Mouse (Mus musculus): ENCODE measurements around the gene Rnf111. TPM values are rescaled to one million over a fixed set of nuclear protein-coding genes. Genes with fewer than 3 reads are reported as not detected.
"Not testable (repeated sequence)": the region's sequence is repeated elsewhere in the genome, so short reads cannot be mapped to it uniquely, and the experiment has no call there.

Rnf111 gene
- polyA plus RNA-seq, 1 experiment from 2014 or later = 32.9 TPM

DNA sequence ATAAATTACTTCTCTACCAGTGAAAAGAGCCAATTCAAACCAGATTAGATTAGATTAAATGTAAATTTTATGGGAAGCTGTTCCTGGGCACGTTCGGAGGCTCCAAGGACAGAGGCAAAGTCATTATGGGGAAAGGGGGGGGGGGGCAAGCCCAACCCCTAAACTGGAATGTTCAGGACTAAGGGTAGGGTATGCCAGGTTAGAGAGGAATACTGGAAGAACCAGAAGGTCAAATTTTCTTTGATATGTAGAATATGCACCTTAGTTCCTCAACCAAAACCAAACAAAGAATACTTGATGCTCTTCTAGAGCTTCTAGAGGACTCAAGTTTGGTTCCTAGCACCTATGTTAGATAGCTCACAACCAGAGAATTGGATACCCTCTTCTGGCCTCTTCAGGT lies 16.1 kb downstream of the Rnf111 start:
- 92% methylated on average over 2 of the region's 2 CpGs for WGBS
- Histone ChIP-seq H3K27me3 (ENCODE audit: control insufficient read depth, insufficient read depth, low read length) (no peaks in the 10 kb centered on the region), H3K9ac (replicated peaks; ENCODE audit: low read length) (no peak overlapping the region), H3K36me3 (replicated peaks; ENCODE audit: control insufficient read depth, insufficient read depth, low read depth, low read length) (no peaks in the 10 kb centered on the region), H3K27ac (replicated peaks; ENCODE audit: low read depth, low read length) (no peak overlapping the region), H3K4me1 (ENCODE audit: control insufficient read depth, insufficient read depth, low read length) (no peaks in the 10 kb centered on the region), H3K4me2 (ENCODE audit: low read depth, low read length) (no peak overlapping the region), H3K4me3 (ENCODE audit: low read depth, low read length) (no peak overlapping the region), H3K9me3 (replicated peaks; ENCODE audit: control insufficient read depth, low read length) (no peaks in the 10 kb centered on the region)
- DNase-seq (ENCODE audit: low spot score) = no peak
- ATAC-seq (replicated peaks; ENCODE audit: insufficient number of reproducible peaks, low FRiP score, low TSS enrichment, low read depth) = no peak

DNA sequence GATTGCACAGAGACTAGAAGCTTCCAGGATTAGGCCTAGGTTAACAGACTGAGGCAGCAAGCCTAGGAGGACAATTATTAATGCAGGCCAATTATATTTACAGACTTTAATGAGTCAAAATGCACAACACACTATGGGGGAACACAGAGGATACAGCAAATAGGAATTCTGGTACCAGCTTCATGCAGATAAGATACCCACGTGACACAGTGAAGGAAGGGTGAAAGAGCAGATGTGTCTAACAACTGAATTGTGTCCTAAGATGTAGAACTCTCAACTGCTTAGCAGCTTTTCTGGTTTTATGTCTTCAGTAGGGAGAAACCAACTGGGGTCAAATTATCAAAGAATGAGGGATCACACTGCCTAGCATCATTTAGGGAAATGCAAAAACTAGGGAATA lies 17.7 kb downstream of the Rnf111 start:
- Histone ChIP-seq H3K36me3 (replicated peaks; ENCODE audit: control insufficient read depth, insufficient read depth, low read depth, low read length) (no peaks in the 10 kb centered on the region), H3K27me3 (ENCODE audit: control insufficient read depth, insufficient read depth, low read length) (no peaks in the 10 kb centered on the region), H3K4me2 (ENCODE audit: low read depth, low read length) (no peak overlapping the region), H3K4me1 (ENCODE audit: control insufficient read depth, insufficient read depth, low read length) (no peaks in the 10 kb centered on the region), H3K9me3 (replicated peaks; ENCODE audit: control insufficient read depth, low read length) (no peaks in the 10 kb centered on the region), H3K27ac (replicated peaks; ENCODE audit: low read depth, low read length) (no peak overlapping the region), H3K4me3 (ENCODE audit: low read depth, low read length) (no peak overlapping the region), H3K9ac (replicated peaks; ENCODE audit: low read length) (no peak overlapping the region)
- WGBS = 88% methylated on average over 1 of the region's 1 CpGs
- ATAC-seq (replicated peaks; ENCODE audit: insufficient number of reproducible peaks, low FRiP score, low TSS enrichment, low read depth) = no peak
- DNase-seq (ENCODE audit: low spot score) = no peak

DNA sequence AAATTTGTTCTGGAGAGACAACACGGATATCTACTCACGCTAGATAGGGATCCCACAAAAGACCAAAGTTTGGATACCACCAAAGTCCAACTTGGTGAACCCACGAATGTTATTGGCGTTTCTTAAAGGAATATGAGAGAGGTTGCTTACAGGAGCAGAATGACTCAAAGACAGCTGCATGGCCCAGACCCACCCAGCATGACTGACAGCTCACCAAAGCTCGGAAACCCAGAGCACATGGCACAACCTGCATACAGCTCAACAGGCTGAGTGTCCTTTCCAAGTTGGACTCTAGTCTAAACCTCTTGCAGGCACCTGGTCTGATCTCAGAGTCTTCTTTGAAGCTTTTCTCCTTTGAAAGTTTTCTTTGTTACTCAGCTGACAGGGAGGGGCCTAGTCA lies 20.0 kb downstream of the Rnf111 start:
- no peak for ATAC-seq (replicated peaks; ENCODE audit: insufficient number of reproducible peaks, low FRiP score, low TSS enrichment, low read depth)
- Histone ChIP-seq H3K27ac (replicated peaks; ENCODE audit: low read depth, low read length) (no peak overlapping the region), H3K9ac (replicated peaks; ENCODE audit: low read length) (no peak overlapping the region), H3K4me2 (ENCODE audit: low read depth, low read length) (no peak overlapping the region), H3K36me3 (replicated peaks; ENCODE audit: control insufficient read depth, insufficient read depth, low read depth, low read length) (no peaks in the 10 kb centered on the region), H3K27me3 (ENCODE audit: control insufficient read depth, insufficient read depth, low read length) (no peaks in the 10 kb centered on the region), H3K4me1 (ENCODE audit: control insufficient read depth, insufficient read depth, low read length) (no peaks in the 10 kb centered on the region), H3K4me3 (ENCODE audit: low read depth, low read length) (no peak overlapping the region), H3K9me3 (replicated peaks; ENCODE audit: control insufficient read depth, low read length) (no peaks in the 10 kb centered on the region)
- DNase-seq (ENCODE audit: low spot score) = no peak
- WGBS = 92% methylated on average over 5 of the region's 5 CpGs

DNA sequence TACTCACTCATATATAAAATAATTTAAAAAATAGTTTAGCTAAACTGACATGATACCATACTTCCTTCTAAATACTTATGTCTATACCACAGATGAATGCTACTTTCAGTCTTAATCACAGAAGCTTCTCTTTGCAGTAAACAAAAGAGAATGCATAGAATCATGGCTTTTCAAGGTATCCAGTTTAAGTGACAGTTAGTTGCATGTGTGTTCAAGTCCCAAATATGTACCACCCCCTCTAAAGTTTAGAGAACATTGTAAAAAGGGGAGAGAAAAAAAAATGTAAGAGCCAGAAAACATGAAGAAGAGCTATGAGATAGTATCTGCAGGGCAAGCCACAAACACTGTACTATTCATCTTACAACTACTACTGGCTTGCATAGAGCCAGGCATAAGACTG lies 21.7 kb downstream of the Rnf111 start:
- Histone ChIP-seq H3K36me3 (replicated peaks; ENCODE audit: control insufficient read depth, insufficient read depth, low read depth, low read length) (no peaks in the 10 kb centered on the region), H3K9me3 (replicated peaks; ENCODE audit: control insufficient read depth, low read length) (no peaks in the 10 kb centered on the region), H3K9ac (replicated peaks; ENCODE audit: low read length) (no peak overlapping the region), H3K27ac (replicated peaks; ENCODE audit: low read depth, low read length) (no peak overlapping the region), H3K4me2 (ENCODE audit: low read depth, low read length) (no peak overlapping the region), H3K4me3 (ENCODE audit: low read depth, low read length) (no peak overlapping the region), H3K27me3 (ENCODE audit: control insufficient read depth, insufficient read depth, low read length) (no peaks in the 10 kb centered on the region), H3K4me1 (ENCODE audit: control insufficient read depth, insufficient read depth, low read length) (no peaks in the 10 kb centered on the region)
- DNase-seq (ENCODE audit: low spot score) (no peak), ATAC-seq (replicated peaks; ENCODE audit: insufficient number of reproducible peaks, low FRiP score, low TSS enrichment, low read depth) (no peak)

DNA sequence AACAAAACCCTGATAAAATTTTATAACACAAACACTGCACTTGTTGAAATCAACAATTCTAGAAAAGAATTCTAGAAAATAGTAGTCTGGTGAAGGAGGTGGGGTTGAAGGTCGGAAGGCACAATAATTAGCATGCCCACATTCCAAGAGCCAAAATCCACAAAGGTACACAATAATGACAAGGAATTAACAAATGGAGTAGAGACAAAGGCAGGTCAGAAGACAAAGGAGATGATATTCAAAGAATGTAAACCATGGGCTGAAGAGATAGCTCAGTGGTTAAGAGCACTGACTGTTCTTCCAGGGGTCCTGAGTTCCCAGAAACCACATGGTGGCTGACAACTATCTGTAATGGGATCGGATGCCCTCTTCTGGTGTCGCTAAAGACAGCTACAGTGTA lies 26.3 kb downstream of the Rnf111 start:
- Histone ChIP-seq H3K27me3 (ENCODE audit: control insufficient read depth, insufficient read depth, low read length) (no peaks in the 10 kb centered on the region), H3K9ac (replicated peaks; ENCODE audit: low read length) (no peak overlapping the region), H3K4me3 (ENCODE audit: low read depth, low read length) (no peak overlapping the region), H3K4me1 (ENCODE audit: control insufficient read depth, insufficient read depth, low read length) (no peaks in the 10 kb centered on the region), H3K9me3 (replicated peaks; ENCODE audit: control insufficient read depth, low read length) (no peaks in the 10 kb centered on the region), H3K36me3 (replicated peaks; ENCODE audit: control insufficient read depth, insufficient read depth, low read depth, low read length) (peaks cover 8% of the 10 kb centered on the region; the same call in 1 of the 2 replicates), H3K27ac (replicated peaks; ENCODE audit: low read depth, low read length) (no peak overlapping the region), H3K4me2 (ENCODE audit: low read depth, low read length) (no peak overlapping the region)
- WGBS = 82% methylated on average over 3 of the region's 3 CpGs
- no peak for ATAC-seq (replicated peaks; ENCODE audit: insufficient number of reproducible peaks, low FRiP score, low TSS enrichment, low read depth)
- DNase-seq (ENCODE audit: low spot score) = no peak

DNA sequence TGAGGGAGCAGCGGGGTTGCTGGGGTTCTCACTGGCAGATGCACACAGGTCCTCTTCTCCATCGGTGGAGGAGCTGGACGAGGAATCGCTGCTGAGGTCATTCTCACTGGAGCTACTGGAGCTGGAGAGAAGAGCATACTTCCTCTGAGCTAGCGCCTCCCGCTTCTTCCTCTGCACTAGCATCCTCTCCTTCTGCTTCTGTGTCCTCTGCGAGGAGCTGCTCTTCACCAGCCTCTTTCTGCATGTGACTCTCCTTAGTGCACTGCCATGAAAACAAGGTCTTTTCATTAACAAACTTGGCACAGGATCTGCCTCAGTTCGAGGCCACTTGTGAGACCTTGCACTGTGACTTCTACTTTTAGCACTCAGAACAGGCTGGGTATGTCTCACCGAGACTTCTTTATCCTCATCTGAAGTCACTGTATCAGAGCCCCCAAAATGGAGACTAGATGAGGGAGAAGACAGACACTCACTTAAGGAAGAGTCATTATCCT lies 27.7 kb downstream of the Rnf111 start:
- Histone ChIP-seq H3K9ac (replicated peaks; ENCODE audit: low read length) (no peak overlapping the region), H3K27me3 (ENCODE audit: control insufficient read depth, insufficient read depth, low read length) (no peaks in the 10 kb centered on the region), H3K4me1 (ENCODE audit: control insufficient read depth, insufficient read depth, low read length) (no peaks in the 10 kb centered on the region), H3K4me2 (ENCODE audit: low read depth, low read length) (no peak overlapping the region), H3K9me3 (replicated peaks; ENCODE audit: control insufficient read depth, low read length) (no peaks in the 10 kb centered on the region), H3K4me3 (ENCODE audit: low read depth, low read length) (no peak overlapping the region), H3K27ac (replicated peaks; ENCODE audit: low read depth, low read length) (no peak overlapping the region), H3K36me3 (replicated peaks; ENCODE audit: control insufficient read depth, insufficient read depth, low read depth, low read length) (peaks cover 8% of the 10 kb centered on the region; the same call in 1 of the 2 replicates)
- WGBS = 92% methylated on average over 9 of the region's 9 CpGs
- ATAC-seq (replicated peaks; ENCODE audit: insufficient number of reproducible peaks, low FRiP score, low TSS enrichment, low read depth) (no peak), DNase-seq (ENCODE audit: low spot score) (no peak)

DNA sequence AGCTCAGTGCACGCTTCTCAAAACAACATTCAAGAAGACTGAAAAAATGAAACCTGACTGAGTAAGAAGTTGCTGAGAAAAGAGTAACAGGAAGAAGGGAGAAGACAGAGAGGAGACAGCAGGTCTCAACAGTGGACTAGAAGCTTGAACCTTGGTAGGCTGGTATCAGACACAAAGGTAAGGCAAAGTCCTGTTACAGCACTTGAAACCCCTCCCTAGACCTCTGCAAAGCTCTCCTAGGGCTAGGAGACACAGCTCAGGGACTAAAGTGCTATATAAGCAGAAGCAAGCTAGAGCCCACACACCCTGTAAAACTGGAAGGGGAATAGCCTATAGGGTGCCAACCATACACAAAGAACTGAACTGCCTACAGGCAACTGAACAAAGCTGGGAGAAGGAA lies 30.1 kb downstream of the Rnf111 start:
- Histone ChIP-seq H3K4me1 (ENCODE audit: control insufficient read depth, insufficient read depth, low read length) (no peaks in the 10 kb centered on the region), H3K9me3 (replicated peaks; ENCODE audit: control insufficient read depth, low read length) (no peaks in the 10 kb centered on the region), H3K36me3 (replicated peaks; ENCODE audit: control insufficient read depth, insufficient read depth, low read depth, low read length) (peaks cover 8% of the 10 kb centered on the region; the same call in 1 of the 2 replicates), H3K27ac (replicated peaks; ENCODE audit: low read depth, low read length) (no peak overlapping the region), H3K9ac (replicated peaks; ENCODE audit: low read length) (no peak overlapping the region), H3K4me2 (ENCODE audit: low read depth, low read length) (no peak overlapping the region), H3K27me3 (ENCODE audit: control insufficient read depth, insufficient read depth, low read length) (no peaks in the 10 kb centered on the region), H3K4me3 (ENCODE audit: low read depth, low read length) (no peak overlapping the region)
- 95% methylated on average over 1 of the region's 1 CpGs for WGBS
- DNase-seq (ENCODE audit: low spot score) (no peak), ATAC-seq (replicated peaks; ENCODE audit: insufficient number of reproducible peaks, low FRiP score, low TSS enrichment, low read depth) (no peak)

DNA sequence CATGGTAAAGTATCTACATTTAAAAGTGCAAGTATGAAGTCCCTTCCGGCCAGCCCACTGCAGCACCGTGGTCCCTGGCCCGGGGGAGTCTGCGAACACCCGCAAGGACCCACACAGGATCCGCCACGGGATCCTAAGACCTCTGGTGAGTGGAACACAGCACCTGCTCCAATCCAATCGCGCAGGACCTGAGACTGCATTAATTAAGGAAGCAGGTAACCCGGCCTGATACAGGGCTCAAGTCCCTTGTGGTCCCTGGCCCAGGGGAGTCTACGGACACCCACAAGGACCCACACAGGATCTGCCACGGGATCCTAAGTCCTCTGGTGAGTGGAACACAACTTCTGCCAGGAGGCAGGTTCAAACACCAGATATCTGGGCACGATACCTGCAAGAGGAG lies 40.4 kb downstream of the Rnf111 start:
- not testable (repeated sequence) for H3K4me1 ChIP-seq (ENCODE audit: control insufficient read depth, insufficient read depth, low read length); H3K9ac ChIP-seq (replicated peaks; ENCODE audit: low read length); H3K4me2 ChIP-seq (ENCODE audit: low read depth, low read length); H3K27me3 ChIP-seq (ENCODE audit: control insufficient read depth, insufficient read depth, low read length); H3K27ac ChIP-seq (replicated peaks; ENCODE audit: low read depth, low read length); H3K4me3 ChIP-seq (ENCODE audit: low read depth, low read length); ATAC-seq (replicated peaks; ENCODE audit: insufficient number of reproducible peaks, low FRiP score, low TSS enrichment, low read depth); H3K9me3 ChIP-seq (replicated peaks; ENCODE audit: control insufficient read depth, low read length); H3K36me3 ChIP-seq (replicated peaks; ENCODE audit: control insufficient read depth, insufficient read depth, low read depth, low read length); DNase-seq (ENCODE audit: low spot score)
- 97% methylated on average over 11 of the region's 13 CpGs for WGBS

Data from embryonic facial prominence, embryonic 11.5 days (tissue).